Mouse (Mus musculus): ENCODE data around the gene P2ry13.

DNA sequence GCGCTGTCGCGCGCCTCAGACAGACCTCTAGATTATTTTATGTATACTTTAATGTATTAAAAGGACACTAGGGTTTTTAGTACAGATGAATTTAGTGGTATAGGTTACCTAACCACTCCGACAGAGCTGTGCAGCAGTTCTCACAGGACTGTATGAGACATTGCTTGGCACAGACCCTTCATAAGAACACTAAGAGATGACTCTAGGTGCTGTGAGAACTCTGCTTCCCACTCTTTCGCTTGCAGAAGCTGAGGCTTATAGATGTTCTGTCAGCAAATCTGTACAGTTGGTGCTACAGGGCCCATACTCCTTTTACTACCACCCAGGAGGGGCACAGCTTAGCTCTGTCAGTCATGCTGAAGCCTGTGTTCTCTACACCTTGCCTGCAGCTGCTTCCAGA is 19.0 kb downstream of the P2ry13 start:
- TF ChIP-seq EP300 (IDR thresholded peaks at IDR 0.05) (no peak), CTCF (IDR thresholded peaks at IDR 0.05) (no peak)
